Mouse (Mus musculus) erythroblast, embryonic 14.5 days (primary cell): Measurements from ENCODE around the gene Abcf2.

ENCODE experiments used
- GATA1 ChIP-seq: IDR thresholded peaks from 2 replicates; pipeline ENCODE4 v1.6.1; 2012; ENCODE audit warnings: low read length, inconsistent platforms, mixed read lengths
- TAL1 ChIP-seq: IDR thresholded peaks from 3 replicates; pipeline ENCODE4 v1.6.1; 2012; ENCODE audit warnings: low read length, inconsistent platforms, mixed read lengths

DNA sequence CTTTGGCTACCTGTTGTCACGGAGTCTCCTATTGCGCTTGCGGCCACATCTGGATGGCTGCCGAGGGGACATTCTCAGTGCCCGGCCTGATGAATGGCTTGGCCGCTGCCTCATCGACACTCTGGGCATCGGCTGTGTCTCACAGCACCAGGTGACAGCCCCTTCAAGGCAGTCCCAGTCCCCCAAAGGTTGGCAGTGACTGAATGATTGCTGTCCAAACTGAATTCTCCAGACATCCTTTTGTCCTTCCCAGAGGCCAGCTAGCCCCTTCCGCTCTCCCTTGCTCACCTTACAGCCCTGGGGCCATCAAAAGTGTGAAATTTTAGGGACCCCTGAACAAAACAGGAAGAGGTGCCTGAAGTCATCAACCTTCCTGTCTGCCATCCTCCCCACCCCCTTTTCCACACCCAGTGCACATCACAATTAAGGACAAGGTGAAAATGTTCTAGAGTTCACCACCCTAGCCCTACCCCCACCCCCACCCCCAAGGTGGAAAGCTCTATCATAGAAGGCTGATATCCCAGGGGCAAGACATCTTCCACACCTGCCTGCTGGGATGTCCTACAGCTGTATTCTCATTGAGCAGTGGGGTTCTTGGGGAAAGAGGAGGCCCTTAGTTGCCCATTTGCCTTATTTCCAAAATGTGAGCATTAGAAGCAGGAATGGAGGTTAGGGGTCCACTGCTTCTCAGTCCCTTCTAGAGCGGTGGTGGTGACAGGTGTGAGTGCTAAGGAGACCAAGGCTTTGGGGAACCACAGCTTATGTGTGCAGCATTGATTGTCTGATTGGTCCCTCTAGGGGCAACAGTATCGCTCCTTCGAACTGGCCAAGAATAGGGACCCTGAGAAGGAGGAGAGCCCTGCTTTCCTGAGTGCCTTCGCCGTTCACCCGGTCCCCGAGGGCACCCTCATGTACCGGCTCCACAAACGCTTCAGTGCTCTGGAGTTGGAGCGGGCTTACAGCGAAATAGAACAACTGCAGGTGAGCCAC, 12.5 kb upstream of the Abcf2 start:
- TF ChIP-seq GATA1: no peak
- no peak for TF ChIP-seq TAL1
